Mouse (Mus musculus): ENCODE results near the gene Ahsa1.
"Not testable (repeated sequence)": the region's sequence is repeated elsewhere in the genome, so short reads cannot be mapped to it uniquely, and the experiment has no call there.

The Ahsa1 gene

DNA sequence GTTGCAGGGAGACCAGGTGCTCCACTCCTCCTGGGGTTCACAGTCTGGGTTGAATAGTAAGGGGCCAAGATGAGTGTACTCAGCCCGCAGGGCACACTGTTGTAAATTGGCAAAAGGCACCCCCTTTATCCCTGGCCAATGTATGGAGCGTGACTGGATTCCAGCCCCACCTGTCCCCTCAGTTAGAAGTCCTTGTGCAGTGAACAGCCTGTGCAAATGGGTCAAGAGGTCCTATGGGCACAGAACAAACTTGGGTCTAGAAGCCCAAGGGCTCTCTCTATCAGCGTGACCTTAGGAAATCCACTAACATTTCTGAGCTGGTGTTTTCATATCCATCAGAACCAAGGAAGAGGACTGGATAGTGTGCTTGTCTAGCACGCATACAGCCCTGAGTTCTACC lies 16.5 kb downstream of the Ahsa1 start:
- no peak for DNase-seq

DNA sequence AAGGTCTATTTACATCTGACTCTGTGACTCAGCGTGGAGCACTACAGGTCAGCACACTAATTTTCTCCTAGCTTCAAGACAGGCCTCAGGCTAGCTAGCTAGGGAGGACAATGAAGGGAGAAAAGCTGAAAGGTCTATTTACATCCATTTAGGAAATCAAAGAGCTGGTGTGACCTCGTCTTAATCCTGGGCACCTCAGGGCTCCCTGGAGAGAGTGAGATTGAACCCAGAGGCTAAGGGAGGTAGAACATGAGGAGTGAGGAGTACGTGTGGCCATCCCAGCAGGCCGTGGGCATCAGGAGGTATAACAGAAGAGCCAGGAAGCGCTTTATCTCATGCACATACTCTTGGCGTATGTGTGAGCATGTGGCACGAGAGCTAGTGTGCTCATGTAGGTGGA lies 17.4 kb downstream of the Ahsa1 start:
- DNase-seq, result no peak

DNA sequence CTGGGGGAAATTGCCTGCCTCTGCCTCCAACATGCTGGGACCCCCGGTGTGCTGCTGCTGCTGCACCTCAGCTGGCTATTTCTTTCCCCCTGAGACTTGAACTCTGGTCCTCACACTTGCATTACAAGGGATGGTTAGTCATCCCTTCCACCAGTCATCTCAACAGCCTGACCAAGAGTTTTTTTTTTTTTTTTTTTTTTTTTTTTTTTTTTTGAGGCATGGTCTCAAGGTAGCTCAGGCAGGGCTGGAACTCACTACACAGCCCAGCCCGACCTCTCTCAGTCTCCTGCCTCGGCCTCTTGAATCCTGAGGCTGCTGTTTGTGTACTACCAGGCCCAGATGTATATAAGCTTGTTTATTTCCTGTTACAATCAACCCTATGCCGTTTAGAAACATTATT lies 18.0 kb downstream of the Ahsa1 start:
- no peak for DNase-seq

DNA sequence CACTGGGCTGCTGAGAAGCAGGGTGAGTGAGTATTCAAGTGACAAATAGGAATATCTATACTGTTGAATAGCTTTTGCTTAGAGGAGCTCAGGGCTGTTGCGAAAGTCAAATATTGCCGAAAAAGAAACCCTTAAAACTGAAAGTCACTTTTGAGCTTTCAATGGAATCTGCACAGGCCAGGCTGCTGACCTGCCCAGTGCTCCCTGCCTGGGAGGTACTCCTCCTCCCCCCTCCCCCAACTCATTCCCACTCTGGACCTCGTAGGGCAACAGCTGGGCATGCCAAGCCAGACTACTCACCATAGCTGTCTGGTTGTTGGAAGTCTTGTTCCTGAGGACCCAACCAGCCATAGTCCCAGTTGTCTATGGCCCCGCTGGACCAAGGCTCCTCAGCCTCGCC lies 18.4 kb downstream of the Ahsa1 start:
- DNase-seq, result no peak

DNA sequence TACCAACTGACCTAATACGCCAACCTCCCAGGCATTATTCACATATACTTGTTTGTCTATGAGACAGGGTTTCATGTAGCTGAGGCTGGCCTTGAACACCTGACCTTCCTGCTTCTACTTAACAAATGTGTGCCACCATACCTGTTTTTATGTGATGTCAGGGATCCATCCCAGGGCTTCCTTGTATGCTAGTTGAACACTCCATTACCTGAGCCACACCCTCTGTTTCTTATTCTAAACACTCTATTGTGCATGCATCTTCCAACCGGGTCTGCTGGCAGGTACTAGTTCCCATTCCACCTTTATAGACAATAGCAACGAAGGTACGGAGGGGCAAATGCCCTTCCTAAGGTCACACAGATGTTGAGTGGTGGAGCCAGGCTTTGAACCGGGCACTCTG lies 22.8 kb downstream of the Ahsa1 start:
- DNase-seq, result no peak

DNA sequence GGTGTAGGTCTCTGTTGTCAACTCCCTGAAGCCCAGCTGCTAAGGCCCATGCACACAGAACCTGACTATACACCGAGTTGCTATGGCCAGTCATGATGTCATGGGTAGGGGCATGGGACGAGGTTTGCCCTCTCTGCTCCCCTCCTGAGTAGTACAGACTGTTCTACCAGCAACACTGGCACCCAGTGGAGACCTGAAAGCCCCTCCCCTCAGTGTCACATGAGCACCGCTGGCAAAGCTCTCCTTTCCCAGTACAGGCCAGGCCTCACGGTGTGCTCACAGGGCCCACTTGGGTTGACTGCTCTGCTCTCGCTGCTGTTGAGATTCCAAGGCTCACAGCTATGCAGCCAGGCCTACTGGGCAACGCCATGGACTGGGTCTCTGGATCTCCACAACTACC lies 27.7 kb downstream of the Ahsa1 start:
- DNase-seq, result no peak

DNA sequence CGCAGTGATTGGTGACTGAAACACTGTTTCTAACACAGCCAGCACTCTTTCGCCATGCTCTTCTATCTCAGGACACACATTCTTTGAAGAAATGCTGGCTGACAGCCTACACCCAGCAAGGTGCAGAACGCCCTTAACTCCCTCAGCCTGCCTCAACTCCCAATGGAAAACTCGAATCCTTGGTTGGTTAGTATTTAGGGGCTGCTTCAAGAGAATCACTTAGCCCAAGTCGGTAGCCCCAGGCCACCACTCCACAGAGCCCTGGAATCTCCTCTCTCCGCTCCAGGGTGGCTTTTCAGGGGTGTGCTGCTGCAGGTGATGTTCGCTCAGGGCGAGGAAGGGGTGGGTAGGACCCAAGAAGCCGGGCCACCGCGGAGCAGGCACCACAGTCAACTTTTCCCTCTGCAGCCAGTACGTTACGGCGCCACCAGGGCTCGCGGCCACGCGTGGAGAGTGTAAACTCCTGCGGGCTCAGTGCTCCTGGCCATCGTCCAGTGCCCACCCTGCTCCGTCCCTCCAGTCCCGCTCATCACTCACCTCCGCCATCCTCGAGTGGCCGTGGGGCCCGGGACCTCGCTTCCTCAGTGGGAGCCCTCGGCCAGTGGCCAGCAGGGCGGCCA lies 32.9 kb downstream of the Ahsa1 start:
- peak in 1 of 2 experiments; percentile 60 for DNase-seq

DNA sequence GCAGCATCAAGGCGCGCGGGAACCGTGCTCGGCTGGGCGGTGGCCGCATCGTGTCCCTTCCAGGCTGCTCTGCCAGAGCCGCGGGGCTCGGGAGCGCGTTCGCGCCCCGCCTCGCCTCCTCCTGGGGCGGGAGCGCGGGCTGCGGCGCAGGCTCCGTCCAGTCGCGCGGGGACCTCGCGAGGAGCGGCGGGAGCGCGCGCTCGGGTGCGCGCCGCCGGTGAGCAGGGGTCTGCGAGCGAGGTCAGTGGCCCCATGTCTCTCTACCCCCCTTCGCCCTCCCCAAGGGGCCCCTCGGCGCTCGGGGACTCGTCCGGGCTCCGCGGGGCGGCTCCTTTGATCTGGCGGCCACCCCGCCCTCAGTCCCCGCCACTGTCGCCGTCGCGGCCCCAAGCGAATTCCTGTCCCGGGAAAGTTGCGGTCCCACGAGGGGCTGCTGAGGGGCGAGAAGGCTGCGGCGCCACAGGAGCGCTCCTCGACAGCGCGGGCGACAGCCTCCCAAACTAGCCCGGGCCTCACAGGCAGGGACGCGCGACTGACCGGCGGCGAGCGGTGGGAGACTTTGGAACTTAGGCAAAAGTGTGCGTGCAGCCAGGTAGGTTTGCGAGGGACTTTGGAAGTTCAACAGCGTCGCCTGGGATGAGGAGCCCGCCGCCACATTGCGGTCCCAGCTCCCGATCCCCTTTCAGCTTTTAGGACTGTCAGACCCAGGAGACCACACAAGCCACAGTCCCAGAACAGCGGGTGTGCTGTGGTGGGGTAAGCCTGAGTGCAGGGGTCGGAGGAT lies 33.6 kb downstream of the Ahsa1 start, which contains the start of gene Ism2:
Gene Ism2 (minus strand): TSS at position 49 of the 784 bp plus-strand sequence.
- peak in 1 of 2 experiments; percentile 46 for DNase-seq

DNA sequence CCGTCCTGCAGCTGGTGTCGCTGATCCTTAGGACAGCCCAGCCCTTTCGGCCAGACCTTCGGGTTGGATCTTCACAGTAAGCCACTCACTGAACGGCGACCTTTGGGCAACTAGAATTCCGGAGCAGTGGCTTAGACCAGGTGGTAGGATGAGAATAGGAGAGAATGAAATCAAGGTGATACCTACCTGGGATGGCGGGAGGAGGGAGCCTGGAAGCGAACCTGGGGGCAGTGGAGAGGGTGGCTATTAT lies 34.1 kb downstream of the Ahsa1 start:
- peak in 1 of 2 experiments; percentile 5 for DNase-seq

DNA sequence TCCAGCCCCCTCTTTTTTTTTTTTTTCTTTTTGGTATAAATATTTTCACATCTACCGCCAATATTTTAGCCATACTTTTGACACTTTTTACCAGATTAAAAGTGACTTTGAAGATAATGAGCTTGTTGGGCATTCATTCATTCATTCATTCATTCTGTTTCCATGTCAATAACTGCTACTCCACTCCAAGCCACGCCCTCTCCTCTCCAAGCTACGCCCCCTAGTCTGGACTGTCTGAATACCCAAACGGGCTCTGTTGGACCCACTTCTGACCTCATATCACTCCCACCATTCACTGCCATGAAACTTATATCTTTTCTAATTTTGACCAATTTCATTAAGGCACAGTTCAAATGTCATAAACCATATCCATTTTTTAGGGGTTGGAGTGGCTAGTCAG lies 34.9 kb downstream of the Ahsa1 start:
- DNase-seq, result no peak

DNA sequence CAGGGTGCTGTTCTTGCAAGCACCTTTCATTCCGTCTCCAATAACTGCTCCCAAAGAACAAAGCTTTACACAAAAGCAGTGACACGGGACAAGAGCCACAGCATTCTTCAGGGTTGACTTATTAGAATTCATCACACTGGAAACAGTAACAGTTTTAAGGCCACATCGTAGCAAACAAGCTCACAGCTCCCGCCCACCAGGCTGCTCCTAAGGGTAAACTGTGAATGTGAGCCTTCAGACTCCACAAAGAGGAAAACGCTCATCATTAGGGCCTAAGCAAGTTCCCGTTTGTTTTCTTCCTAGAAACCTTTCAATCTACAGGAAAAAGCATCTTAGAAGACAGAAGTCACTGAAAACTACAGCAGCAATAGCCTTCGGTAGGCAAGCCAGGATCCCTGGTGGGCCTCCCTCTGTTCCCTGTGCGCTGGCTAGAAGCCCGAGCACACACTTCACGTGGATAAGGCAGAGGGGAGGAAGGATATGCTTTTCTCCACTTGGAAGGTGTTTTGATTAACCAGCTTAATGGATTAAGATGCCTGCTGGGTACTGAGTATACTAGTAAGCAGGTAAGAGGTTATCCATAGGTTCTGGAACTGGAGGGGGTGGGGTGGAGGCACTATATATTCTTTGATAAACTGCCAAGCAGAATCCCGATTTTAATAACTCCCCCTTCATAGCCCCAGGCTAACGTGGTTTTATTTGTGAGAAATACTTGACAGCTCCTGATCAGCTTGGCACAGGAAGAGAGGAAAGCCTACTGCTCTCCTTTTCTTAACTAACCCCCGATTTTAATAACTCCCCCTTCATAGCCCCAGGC lies 39.7 kb downstream of the Ahsa1 start:
- DNase-seq, result peak; percentile 65 to 71

DNA sequence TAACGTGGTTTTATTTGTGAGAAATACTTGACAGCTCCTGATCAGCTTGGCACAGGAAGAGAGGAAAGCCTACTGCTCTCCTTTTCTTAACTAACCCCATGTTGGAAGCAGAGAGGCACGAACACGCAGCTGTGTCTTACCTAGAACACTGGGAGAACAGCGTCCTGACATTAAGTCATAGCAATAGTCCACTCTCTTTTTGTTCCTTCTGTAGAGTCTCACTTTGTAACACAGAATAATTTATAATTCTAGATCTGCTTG lies 40.2 kb downstream of the Ahsa1 start:
- not testable (repeated sequence) for DNase-seq

DNA sequence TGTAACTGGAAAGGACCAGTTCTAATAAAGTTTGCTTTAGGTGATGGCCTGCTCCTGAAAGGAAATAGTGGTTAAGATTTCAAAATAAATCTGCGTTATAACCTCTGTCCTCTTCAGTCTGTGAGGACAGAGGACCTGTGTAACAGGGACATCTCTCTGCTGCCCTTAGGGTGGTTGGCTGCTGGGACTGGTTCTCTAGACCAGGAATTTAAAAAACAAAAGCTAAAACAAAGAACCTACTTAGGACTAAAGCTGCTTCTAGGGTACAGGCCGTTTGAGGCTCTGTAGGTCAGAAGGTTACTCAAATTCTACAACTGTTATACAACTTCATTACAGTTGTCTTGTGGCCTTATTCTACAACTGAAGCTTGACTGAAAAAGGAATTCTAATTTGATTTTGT lies 46.8 kb downstream of the Ahsa1 start:
- no peak for DNase-seq

DNA sequence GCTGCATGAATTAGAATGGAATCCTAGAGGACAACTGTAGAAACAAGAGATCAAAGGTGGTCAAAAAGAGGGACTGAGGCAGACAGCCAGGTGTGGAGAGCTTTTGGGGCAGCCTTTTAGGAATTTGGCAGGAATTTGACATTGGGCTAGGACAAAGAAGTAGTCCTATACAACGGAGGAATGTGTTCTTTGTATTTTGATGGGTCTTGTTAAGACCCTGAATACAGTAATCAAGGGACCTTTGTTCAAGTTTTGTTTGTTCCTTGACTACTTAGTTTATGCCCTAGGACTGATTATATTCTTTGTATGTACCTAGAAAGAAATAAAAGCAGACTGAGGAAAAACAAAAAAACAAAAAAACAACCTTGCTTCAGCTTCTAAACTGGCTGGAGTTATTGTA lies 51.7 kb downstream of the Ahsa1 start:
- no peak for DNase-seq

DNA sequence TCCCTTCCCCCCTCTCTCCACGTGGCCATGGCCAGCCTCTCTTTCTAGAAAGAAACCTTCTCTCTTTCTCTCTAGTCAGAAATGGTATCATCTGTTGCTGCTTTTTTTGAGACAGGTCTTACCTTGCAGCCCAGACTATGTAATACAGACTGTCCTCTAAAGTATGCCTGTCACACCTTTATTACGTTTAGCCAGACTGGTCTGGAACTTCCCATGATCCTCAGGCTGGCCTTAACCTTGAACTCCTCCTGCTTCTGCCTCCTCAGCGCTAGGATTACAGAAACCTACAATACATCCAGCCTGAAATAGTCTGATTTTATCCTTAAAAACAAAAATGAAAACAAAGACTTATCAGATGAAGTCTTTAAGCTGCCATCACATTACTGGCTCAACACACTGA lies 53.0 kb downstream of the Ahsa1 start:
- no peak for DNase-seq

All from cerebellum, postnatal 25 days (tissue).